Comparison of ENCODE assay signal across 14 mouse cellular contexts in the genomic region with DNA sequence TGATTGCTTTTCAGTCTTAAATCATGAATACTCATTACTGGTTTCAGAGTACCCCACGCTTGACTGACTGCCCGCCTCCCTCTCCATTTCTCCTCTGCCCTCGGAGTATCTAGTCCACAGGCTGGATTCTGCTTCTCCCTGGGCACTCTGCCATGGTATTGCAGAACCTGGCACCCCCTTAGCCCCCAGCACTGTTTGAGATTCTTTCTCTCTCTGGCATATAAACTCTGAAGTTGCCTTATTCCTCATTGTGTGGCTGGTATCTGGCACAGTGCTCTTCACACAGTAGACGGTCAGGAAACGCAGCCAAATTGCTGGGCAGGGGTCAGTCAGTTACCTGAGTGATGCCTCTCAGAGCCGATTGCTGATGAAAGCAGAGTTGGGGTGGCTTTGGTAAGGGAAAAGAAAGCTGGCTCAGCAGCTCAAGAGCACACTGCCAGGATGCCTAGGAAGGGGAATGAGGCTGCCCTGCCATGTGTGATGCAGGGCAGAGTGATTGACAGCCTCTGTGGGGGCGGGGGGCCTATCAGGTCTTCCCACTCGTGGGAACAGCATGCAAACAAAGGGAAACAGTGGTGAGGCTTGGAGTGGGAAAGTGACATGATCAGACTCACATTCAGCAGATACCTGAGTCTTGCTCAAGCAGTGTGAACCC. TPM values are rescaled to one million over a fixed set of nuclear protein-coding genes. Genes with fewer than 3 reads are reported as not detected.
DNase-seq lines count a peak whose midpoint lies in the region; ATAC-seq and TF ChIP-seq lines count a peak whose summit lies in the region.
"Had no signal": no experiment of that assay in that cellular context is flagged by ENCODE, and none has a peak within 500 bp of the region (broad histone marks: within the 10 kb centered on the region; RNA-seq: fewer than 3 reads in every experiment).

No protein-coding gene starts in this region.

- 53% methylated on average over 8 of the region's 8 CpGs for WGBS in forebrain, postnatal 0 days
- 91% methylated on average over 8 of the region's 8 CpGs for WGBS in forebrain, embryonic 11.5 days
- 81% methylated on average over 8 of the region's 8 CpGs for WGBS in midbrain, embryonic 14.5 days
- 90% methylated on average over 8 of the region's 8 CpGs for WGBS in midbrain, embryonic 11.5 days
- WGBS in kidney, embryonic 15.5 days = 63% methylated on average over 8 of the region's 8 CpGs

- H3K9me3 ChIP-seq in forebrain, postnatal 0 days (ENCODE audit: low read length) = no peaks in the 10 kb centered on the region
- H3K9me3 ChIP-seq in forebrain, embryonic 11.5 days (ENCODE audit: control insufficient read depth, low read length) = no peaks in the 10 kb centered on the region
- H3K9me3 ChIP-seq in midbrain, embryonic 14.5 days (ENCODE audit: control insufficient read depth, low read length) = no peaks in the 10 kb centered on the region
- H3K9me3 ChIP-seq in midbrain, embryonic 11.5 days (ENCODE audit: control insufficient read depth, low read length) = no peaks in the 10 kb centered on the region
- H3K9me3 ChIP-seq in kidney, embryonic 15.5 days (replicated peaks) = no peaks in the 10 kb centered on the region
- H3K9me3 ChIP-seq: lung, embryonic 15.5 days had no signal

- H3K27ac ChIP-seq in forebrain, postnatal 0 days (ENCODE audit: low read depth, low read length) = no peak overlapping the region
- H3K27ac ChIP-seq in forebrain, embryonic 11.5 days (ENCODE audit: low read depth, low read length) = no peak overlapping the region
- H3K27ac ChIP-seq in midbrain, embryonic 14.5 days (replicated peaks; ENCODE audit: low read depth, low read length) = peak overlapping the region; percentile 55; the same call in 1 of the 2 replicates
- H3K27ac ChIP-seq in midbrain, embryonic 11.5 days (ENCODE audit: low read depth, low read length) = no peak overlapping the region
- peak overlapping the region; percentile 49 for H3K27ac ChIP-seq in kidney, embryonic 15.5 days
- H3K27ac ChIP-seq: lung, embryonic 15.5 days had no signal

- H3K4me1 ChIP-seq in forebrain, postnatal 0 days (ENCODE audit: insufficient read depth) = no peaks in the 10 kb centered on the region
- no peaks in the 10 kb centered on the region for H3K4me1 ChIP-seq in forebrain, embryonic 11.5 days (replicated peaks; ENCODE audit: control insufficient read depth, insufficient read depth, low read length)
- H3K4me1 ChIP-seq in midbrain, embryonic 14.5 days (ENCODE audit: control insufficient read depth, insufficient read depth, low read length) = no peaks in the 10 kb centered on the region
- H3K4me1 ChIP-seq in midbrain, embryonic 11.5 days (ENCODE audit: control insufficient read depth, insufficient read depth, low read length) = no peaks in the 10 kb centered on the region
- peaks cover 27% of the 10 kb centered on the region for H3K4me1 ChIP-seq in kidney, embryonic 15.5 days
- H3K4me1 ChIP-seq: lung, embryonic 15.5 days had no signal

- 0 out of 2 replicates have a peak overlapping the region, but pooled peaks have one; percentile 3 for H3K9ac ChIP-seq in forebrain, postnatal 0 days
- H3K9ac ChIP-seq in forebrain, embryonic 11.5 days (ENCODE audit: low read length) = no peak overlapping the region
- no peak overlapping the region for H3K9ac ChIP-seq in midbrain, embryonic 14.5 days (replicated peaks; ENCODE audit: low read length)
- H3K9ac ChIP-seq in midbrain, embryonic 11.5 days (ENCODE audit: low read length) = no peak overlapping the region
- H3K9ac ChIP-seq in kidney, embryonic 15.5 days = no peak overlapping the region
- H3K9ac ChIP-seq: lung, embryonic 15.5 days had no signal

- ATAC-seq in forebrain, postnatal 0 days = peak; percentile 23; the same call in 1 of the 2 replicates
- ATAC-seq in forebrain, embryonic 11.5 days (replicated peaks; ENCODE audit: low FRiP score) = no peak
- peak; percentile 62; the same call in 1 of the 2 replicates for ATAC-seq in midbrain, embryonic 14.5 days (ENCODE audit: low FRiP score, low TSS enrichment)
- no peak for ATAC-seq in midbrain, embryonic 11.5 days (ENCODE audit: low FRiP score)
- 0 out of 2 replicates have a peak, but pooled peaks have one; percentile 38 for ATAC-seq in kidney, embryonic 15.5 days (replicated peaks; ENCODE audit: low FRiP score)

- H3K27me3 ChIP-seq in forebrain, postnatal 0 days (ENCODE audit: insufficient read depth, low read length) = no peaks in the 10 kb centered on the region
- no peaks in the 10 kb centered on the region for H3K27me3 ChIP-seq in forebrain, embryonic 11.5 days (ENCODE audit: control insufficient read depth, insufficient read depth, low read length)
- H3K27me3 ChIP-seq in midbrain, embryonic 14.5 days (ENCODE audit: control insufficient read depth, insufficient read depth, low read length) = no peaks in the 10 kb centered on the region
- no peaks in the 10 kb centered on the region for H3K27me3 ChIP-seq in midbrain, embryonic 11.5 days (ENCODE audit: control insufficient read depth, insufficient read depth, low read length)
- H3K27me3 ChIP-seq in kidney, embryonic 15.5 days = no peaks in the 10 kb centered on the region
- H3K27me3 ChIP-seq: CH12.LX; lung, embryonic 15.5 days had no signal

- no peak overlapping the region for H3K4me3 ChIP-seq in forebrain, postnatal 0 days (ENCODE audit: low read depth, low read length)
- H3K4me3 ChIP-seq in forebrain, embryonic 11.5 days (ENCODE audit: low read depth, low read length) = no peak overlapping the region
- H3K4me3 ChIP-seq in midbrain, embryonic 14.5 days (replicated peaks; ENCODE audit: low read depth, low read length) = no peak overlapping the region
- no peak overlapping the region for H3K4me3 ChIP-seq in midbrain, embryonic 11.5 days (ENCODE audit: low read depth, low read length)
- no peak overlapping the region for H3K4me3 ChIP-seq in kidney, embryonic 15.5 days (replicated peaks)
- H3K4me3 ChIP-seq: erythroblast, embryonic 14.5 days; lung, embryonic 15.5 days had no signal

- DNase-seq in forebrain, postnatal 0 days = no peak
- DNase-seq in forebrain, embryonic 11.5 days (ENCODE audit: low spot score) = no peak
- peak; percentile 40 for DNase-seq in midbrain, embryonic 14.5 days
- DNase-seq in midbrain, embryonic 11.5 days (ENCODE audit: low spot score, missing footprints) = no peak
- no peak for DNase-seq in thymus, postnatal 4 days
- no peak for DNase-seq in embryo, embryonic 9.5 days (ENCODE audit: extremely low spot score)
- DNase-seq: gastrocnemius, postnatal 10 days had no signal

- TF ChIP-seq CTCF in forebrain, postnatal 0 days (IDR thresholded peaks at IDR 0.05; ENCODE audit: low read depth) = no peak

- H3K36me3 ChIP-seq in forebrain, postnatal 0 days (ENCODE audit: insufficient read depth) = peaks cover 92% of the 10 kb centered on the region
- peaks cover 27% of the 10 kb centered on the region; the same call in 1 of the 2 replicates for H3K36me3 ChIP-seq in forebrain, embryonic 11.5 days (ENCODE audit: control insufficient read depth, insufficient read depth, low read length)
- peaks cover 98% of the 10 kb centered on the region for H3K36me3 ChIP-seq in midbrain, embryonic 14.5 days (ENCODE audit: control insufficient read depth, insufficient read depth, low read length)
- H3K36me3 ChIP-seq in midbrain, embryonic 11.5 days (ENCODE audit: control insufficient read depth, insufficient read depth, low read length) = peaks cover 49% of the 10 kb centered on the region
- H3K36me3 ChIP-seq in kidney, embryonic 15.5 days = peaks cover 100% of the 10 kb centered on the region

- no peak overlapping the region for H3K4me2 ChIP-seq in forebrain, postnatal 0 days (ENCODE audit: low read depth)
- H3K4me2 ChIP-seq in forebrain, embryonic 11.5 days (ENCODE audit: low read depth, low read length, severe bottlenecking) = no peak overlapping the region
- no peak overlapping the region for H3K4me2 ChIP-seq in midbrain, embryonic 14.5 days (ENCODE audit: low read length)
- no peak overlapping the region for H3K4me2 ChIP-seq in midbrain, embryonic 11.5 days
- no peak overlapping the region for H3K4me2 ChIP-seq in kidney, embryonic 15.5 days
- H3K4me2 ChIP-seq: lung, embryonic 15.5 days had no signal

RNA-seq across cellular contexts. Expression of gene Mcts2, which starts 7.0 kb away (rescaled TPM):
- 21.5 and 30.8 TPM in 2 replicates for total RNA-seq in forebrain, postnatal 0 days (2014; rRNA removed)
- polyA plus RNA-seq in forebrain, postnatal 0 days (2015; fragmentation: Nextera tagmentation; extraction: Ambion mirVana) = 26.6 and 29.9 TPM in 2 replicates
- 37.9 and 39.5 TPM in 2 replicates for polyA plus RNA-seq in forebrain, embryonic 11.5 days (2014; fragmentation: Nextera tagmentation; extraction: Ambion mirVana)
- 39.9 and 41.4 TPM in 2 replicates for polyA plus RNA-seq in midbrain, embryonic 14.5 days (2014; fragmentation: Nextera tagmentation; extraction: Ambion mirVana)
- polyA plus RNA-seq in midbrain, embryonic 11.5 days (2014; fragmentation: Nextera tagmentation; extraction: Ambion mirVana) = 43.4 and 48.6 TPM in 2 replicates
- 29.5 and 31.0 TPM in 2 replicates for polyA plus RNA-seq in kidney, embryonic 15.5 days (2015; fragmentation: Nextera tagmentation; extraction: Ambion mirVana)

RNA-seq across cellular contexts. Expression of gene H13, which starts 10.6 kb away (rescaled TPM):
- 121 and 177 TPM in 2 replicates for total RNA-seq in forebrain, postnatal 0 days (2014; rRNA removed)
- 165 and 166 TPM in 2 replicates for polyA plus RNA-seq in forebrain, postnatal 0 days (2015; fragmentation: Nextera tagmentation; extraction: Ambion mirVana)
- 110 and 112 TPM in 2 replicates for polyA plus RNA-seq in forebrain, embryonic 11.5 days (2014; fragmentation: Nextera tagmentation; extraction: Ambion mirVana)
- 177 and 184 TPM in 2 replicates for polyA plus RNA-seq in midbrain, embryonic 14.5 days (2014; fragmentation: Nextera tagmentation; extraction: Ambion mirVana)
- 117 and 119 TPM in 2 replicates for polyA plus RNA-seq in midbrain, embryonic 11.5 days (2014; fragmentation: Nextera tagmentation; extraction: Ambion mirVana)
- 141 and 147 TPM in 2 replicates for polyA plus RNA-seq in kidney, embryonic 15.5 days (2015; fragmentation: Nextera tagmentation; extraction: Ambion mirVana)

RNA-seq across cellular contexts. Expression of gene Rem1, which starts 53.1 kb away (rescaled TPM):
- total RNA-seq in forebrain, postnatal 0 days (2014; rRNA removed) = 0.46 and 2.7 TPM in 2 replicates
- 0.44 and 0.53 TPM in 2 replicates for polyA plus RNA-seq in forebrain, postnatal 0 days (2015; fragmentation: Nextera tagmentation; extraction: Ambion mirVana)
- polyA plus RNA-seq in forebrain, embryonic 11.5 days (2014; fragmentation: Nextera tagmentation; extraction: Ambion mirVana) = 0.21 and 0.32 TPM in 2 replicates
- polyA plus RNA-seq in midbrain, embryonic 14.5 days (2014; fragmentation: Nextera tagmentation; extraction: Ambion mirVana) = 0.12 and 0.27 TPM in 2 replicates
- 0.18 and 0.22 TPM in 2 replicates for polyA plus RNA-seq in midbrain, embryonic 11.5 days (2014; fragmentation: Nextera tagmentation; extraction: Ambion mirVana)
- polyA plus RNA-seq in kidney, embryonic 15.5 days (2015; fragmentation: Nextera tagmentation; extraction: Ambion mirVana) = 59.1 and 62.5 TPM in 2 replicates
- polyA plus RNA-seq: erythroblast, embryonic 14.5 days had no signal

RNA-seq across cellular contexts. Expression of gene Id1, which starts 56.2 kb away (rescaled TPM):
- total RNA-seq in forebrain, postnatal 0 days (2014; rRNA removed) = 58.8 and 70.5 TPM in 2 replicates
- 59.8 and 71.3 TPM in 2 replicates for polyA plus RNA-seq in forebrain, postnatal 0 days (2015; fragmentation: Nextera tagmentation; extraction: Ambion mirVana)
- 51.1 and 53.1 TPM in 2 replicates for polyA plus RNA-seq in forebrain, embryonic 11.5 days (2014; fragmentation: Nextera tagmentation; extraction: Ambion mirVana)
- 33.5 and 38.8 TPM in 2 replicates for polyA plus RNA-seq in midbrain, embryonic 14.5 days (2014; fragmentation: Nextera tagmentation; extraction: Ambion mirVana)
- polyA plus RNA-seq in midbrain, embryonic 11.5 days (2014; fragmentation: Nextera tagmentation; extraction: Ambion mirVana) = 66.0 and 70.7 TPM in 2 replicates
- polyA plus RNA-seq in kidney, embryonic 15.5 days (2015; fragmentation: Nextera tagmentation; extraction: Ambion mirVana) = 133 and 143 TPM in 2 replicates

RNA-seq across cellular contexts. Expression of gene Defb25, which starts 57.0 kb away (rescaled TPM):
- not detected in 2 replicates for total RNA-seq in forebrain, postnatal 0 days (2014; rRNA removed)
- not detected in 2 replicates for polyA plus RNA-seq in forebrain, postnatal 0 days (2015; fragmentation: Nextera tagmentation; extraction: Ambion mirVana)
- not detected in 2 replicates for polyA plus RNA-seq in forebrain, embryonic 11.5 days (2014; fragmentation: Nextera tagmentation; extraction: Ambion mirVana)
- not detected in 2 replicates for polyA plus RNA-seq in midbrain, embryonic 14.5 days (2014; fragmentation: Nextera tagmentation; extraction: Ambion mirVana)
- not detected in 2 replicates for polyA plus RNA-seq in midbrain, embryonic 11.5 days (2014; fragmentation: Nextera tagmentation; extraction: Ambion mirVana)
- 23.2 and 25.2 TPM in 2 replicates for polyA plus RNA-seq in kidney, embryonic 15.5 days (2015; fragmentation: Nextera tagmentation; extraction: Ambion mirVana)
- total RNA-seq: CH12.LX; common myeloid progenitor, adult 5-6 weeks; heart, postnatal 25 days; layer of hippocampus, postnatal 10 days had no signal
- polyA plus RNA-seq: erythroblast, embryonic 14.5 days; lung, embryonic 15.5 days had no signal

Comparison
In these comparisons a context has a peak if more than half of its experiments do, and no peak if none do; other contexts are left out.
1. ATAC-seq: peak in forebrain, postnatal 0 days (single experiment), midbrain, embryonic 14.5 days (single experiment) and kidney, embryonic 15.5 days (single experiment); none in forebrain, embryonic 11.5 days (single experiment) and midbrain, embryonic 11.5 days (single experiment).
2. H3K27ac ChIP-seq: peak in midbrain, embryonic 14.5 days (single experiment) and kidney, embryonic 15.5 days (single experiment); none in forebrain, postnatal 0 days (single experiment), forebrain, embryonic 11.5 days (single experiment) and midbrain, embryonic 11.5 days (single experiment).
3. RNA of gene Rem1, which starts 53.1 kb away (polyA plus RNA-seq): 59.1 to 62.5 TPM in kidney, embryonic 15.5 days; 0.44 to 0.53 TPM in forebrain, postnatal 0 days, 0.21 to 0.32 TPM in forebrain, embryonic 11.5 days, 0.18 to 0.22 TPM in midbrain, embryonic 11.5 days and 0.12 to 0.27 TPM in midbrain, embryonic 14.5 days; every median in the first group is over 10 times any median in the second.